Mouse (Mus musculus) frontal cortex, postnatal 10 days (tissue): ENCODE data around the gene Poc1a.

Source experiments
- DNase-seq, 2 experiments: peaks; one replicate each; pipeline ENCODE4 v3.0.0; 2022; ENCODE audit warnings: low spot score in 2 of 2, mixed read lengths in 1 of 2

Poc1a gene

DNA sequence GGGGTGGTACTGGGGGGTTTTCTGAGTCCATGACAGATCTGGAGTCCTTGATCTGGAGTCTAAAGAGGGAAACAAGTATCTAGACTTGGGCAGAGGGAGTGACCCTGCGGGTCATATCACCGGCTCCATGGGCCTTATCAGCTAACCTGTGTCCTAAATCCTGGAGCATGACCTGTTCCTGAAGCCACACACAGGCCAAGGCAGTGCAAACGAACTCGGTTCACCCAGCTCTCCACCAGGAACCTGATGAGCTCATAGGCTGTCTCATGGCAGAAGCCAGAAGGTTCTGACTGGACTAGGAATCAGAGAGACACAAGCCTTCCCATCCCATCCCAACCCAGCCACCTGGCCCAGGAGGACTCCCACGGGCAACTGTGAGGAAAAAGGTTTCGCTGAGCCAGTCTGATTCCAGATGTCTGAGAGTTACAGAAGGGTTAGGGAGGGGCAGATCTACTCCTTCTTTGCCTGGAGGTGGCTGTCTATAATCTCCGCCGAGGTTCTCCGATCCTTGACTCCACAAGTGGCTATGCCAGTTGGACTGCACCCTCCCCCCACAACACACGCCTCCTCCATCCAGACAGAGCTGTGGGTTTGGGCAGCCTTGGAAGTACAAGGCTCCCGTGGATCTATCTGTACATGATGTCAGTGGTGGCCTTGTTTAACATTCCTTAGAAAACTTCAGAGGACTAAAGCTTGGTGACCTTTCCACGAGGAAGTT, 15.3 kb upstream of the Poc1a start:
- DNase-seq: no peak

DNA sequence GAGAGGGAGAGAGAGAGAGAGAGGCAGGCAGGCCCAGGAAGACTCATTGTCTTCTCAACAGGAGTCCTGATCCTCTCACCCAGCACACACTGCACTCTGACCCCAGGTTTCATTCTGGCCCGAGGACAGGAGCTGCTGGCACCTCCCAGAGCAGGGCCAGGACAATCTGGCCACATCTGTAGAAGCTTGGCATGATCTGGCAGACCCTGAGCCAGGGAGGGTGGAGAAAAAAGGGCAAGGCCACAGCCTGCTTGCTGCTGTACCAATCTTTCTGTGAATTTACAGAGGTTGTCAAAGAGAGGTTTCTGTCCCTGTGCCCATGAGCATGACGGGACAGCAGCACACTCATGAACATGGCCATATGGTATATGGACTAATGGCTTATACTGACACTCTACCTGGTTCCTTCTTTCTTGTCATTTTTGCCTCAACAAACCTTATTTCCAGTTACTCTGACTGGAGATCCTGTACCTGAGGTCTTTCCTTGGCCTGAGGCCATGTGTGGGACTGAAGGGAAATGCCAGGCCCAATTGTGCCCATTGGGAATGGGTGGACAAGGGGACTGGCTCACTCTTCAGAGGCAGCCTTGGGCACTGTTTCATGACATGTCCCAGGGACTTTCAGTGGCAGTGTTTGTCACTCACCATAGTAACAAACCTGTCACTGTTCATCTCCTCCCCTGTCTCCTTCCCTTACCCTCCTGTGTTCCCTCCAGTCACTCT, 13.8 kb upstream of the Poc1a start:
- DNase-seq: no peak

DNA sequence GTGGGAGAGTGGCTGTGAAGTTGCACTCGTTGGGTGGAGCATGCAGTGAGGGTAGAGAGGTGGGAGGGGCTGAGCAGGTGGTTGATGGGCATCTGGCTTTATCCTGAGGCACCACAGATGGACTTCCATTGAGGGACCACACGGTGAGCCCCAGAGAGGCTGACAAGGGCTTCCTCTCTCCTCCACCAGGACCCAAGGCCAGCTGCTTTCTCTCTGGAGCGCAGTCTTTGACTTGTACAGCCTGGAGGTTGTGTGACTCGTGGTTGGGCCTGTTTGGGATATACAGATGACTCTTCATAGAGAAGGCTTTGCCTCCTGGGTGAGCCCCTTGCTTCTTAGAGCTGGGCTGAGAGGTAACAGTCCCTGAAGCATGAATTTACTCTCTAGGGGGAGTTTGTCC, 12.4 kb upstream of the Poc1a start:
- DNase-seq: no peak

DNA sequence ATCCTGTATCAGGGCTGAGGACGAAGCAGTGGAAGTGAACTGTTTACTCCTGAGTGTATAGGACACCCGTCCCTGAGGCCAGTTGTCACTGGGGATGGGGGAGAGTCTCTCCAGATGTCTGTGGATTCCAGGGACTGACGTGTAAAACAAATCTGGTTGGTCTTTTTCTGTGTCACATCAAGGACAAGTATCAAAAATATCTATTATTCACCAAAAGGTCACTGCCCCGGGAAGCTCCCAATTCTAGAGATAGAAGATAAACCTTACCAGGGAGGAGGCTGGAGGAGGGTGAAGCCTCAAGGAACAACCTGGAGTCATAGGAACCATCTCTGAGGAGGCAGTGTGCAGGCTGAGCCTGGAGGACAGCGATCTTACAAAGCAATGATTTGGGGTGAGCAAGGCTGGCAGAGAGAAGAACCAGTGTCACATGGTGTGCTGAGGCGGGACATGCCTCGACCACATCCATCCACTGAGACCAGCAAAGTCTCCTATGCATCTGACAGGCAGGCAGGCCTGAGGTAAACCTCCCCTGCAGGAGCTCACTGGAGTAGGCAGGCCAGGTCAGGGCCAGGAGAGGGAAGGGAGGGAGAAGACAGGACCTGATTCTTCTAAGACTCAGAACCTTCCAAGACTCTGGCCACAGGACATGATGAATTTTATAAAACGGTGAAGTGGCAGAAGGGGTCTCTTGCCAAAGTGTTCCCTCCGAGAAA, 11.6 kb upstream of the Poc1a start:
- DNase-seq: no peak

DNA sequence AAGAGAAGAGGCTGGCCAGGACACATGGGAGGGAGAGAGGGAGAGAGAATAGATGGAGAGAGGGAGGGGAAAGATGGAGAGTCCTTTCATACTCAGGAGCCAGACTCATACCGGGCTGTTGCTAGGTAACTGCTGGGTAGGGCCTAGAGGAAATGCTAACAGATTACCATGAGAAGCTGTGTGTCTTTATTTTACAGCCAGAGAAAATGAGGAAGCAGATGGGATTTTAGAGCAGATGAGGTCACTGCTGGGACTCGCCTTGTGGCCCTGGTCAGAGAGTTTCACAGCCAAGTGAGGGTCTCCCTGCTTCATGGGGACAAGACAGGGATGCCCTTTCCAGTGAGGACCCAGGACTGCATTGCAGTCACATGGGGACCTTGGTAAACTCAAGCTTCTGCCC, 11.0 kb upstream of the Poc1a start:
- no peak for DNase-seq

DNA sequence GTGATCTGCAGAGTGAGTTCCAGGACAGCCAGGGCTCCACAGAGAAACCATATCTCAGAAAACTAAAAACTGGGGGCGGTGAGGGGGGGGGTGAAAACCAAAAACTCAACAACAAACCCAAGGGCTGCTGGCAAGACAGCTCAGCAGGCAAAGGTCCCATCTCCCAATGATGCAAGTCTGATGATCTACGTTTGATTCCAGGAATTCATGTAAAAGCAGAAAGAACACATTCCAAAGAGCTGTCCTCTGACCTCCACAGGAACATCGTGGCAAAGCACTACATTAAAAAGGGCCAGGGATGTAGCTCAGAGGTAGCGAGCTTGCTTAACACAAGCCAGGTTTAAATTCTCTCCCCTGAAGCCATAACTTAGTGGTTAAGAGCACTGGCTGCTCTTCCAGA, 10.2 kb upstream of the Poc1a start:
- DNase-seq: no peak

DNA sequence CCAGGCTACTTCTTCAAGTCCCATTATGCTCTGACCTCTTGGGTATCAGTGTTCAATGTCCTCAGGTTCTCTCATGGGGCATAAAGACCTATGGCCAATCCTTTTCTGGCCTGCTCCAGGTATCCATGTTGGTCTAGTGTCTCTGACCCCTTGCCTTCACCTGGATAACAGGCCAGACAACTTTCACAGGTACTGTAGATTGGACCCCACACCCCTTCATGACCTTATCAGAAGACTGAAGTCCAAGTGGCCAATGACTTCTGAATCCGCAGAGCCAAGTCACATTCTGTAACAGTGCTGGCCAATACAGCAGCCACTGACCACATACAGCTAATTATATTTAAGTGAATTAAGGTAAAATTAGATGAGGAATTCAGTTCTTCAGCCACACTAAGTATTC, 8.6 kb upstream of the Poc1a start:
- no peak for DNase-seq

DNA sequence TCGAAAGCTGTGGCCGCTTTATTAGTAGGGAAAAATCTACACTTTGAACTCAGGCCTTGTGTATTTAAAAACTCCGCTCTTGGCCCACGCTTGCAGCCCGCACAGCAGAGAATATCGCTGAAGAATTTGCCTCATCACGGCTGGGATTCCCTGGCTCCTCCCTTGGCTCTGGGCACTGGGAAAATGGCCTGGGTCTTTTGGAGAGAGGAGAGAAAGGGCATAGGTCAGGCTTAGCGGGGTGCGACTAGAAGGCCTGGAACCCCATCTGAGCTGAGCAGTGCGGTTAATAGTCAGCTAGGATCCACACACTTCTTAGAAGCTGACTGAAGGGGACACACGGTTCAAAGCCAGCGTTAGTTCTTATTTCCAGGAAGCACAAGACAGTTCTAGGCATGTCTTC, 7.6 kb upstream of the Poc1a start:
- DNase-seq: no peak

DNA sequence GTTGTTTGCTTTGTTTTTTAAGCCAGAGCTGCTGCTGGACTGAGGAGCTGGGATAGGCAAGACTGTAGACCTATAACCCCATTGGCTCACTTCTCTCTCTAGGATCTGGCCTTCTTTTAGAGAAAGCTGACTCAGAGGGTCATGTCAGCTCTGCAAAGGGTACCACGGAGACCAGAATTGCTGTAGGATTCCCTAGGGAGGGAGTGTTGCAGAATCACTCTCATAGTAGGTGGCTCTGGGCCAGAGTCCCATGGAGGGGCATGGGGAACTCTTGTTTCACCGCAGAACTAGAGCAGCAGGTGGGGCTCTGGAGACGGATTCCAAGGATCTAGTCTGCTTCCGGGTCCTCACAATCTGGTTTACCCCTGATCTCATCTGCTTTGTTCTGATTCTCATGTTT, 7.1 kb upstream of the Poc1a start:
- no peak for DNase-seq

DNA sequence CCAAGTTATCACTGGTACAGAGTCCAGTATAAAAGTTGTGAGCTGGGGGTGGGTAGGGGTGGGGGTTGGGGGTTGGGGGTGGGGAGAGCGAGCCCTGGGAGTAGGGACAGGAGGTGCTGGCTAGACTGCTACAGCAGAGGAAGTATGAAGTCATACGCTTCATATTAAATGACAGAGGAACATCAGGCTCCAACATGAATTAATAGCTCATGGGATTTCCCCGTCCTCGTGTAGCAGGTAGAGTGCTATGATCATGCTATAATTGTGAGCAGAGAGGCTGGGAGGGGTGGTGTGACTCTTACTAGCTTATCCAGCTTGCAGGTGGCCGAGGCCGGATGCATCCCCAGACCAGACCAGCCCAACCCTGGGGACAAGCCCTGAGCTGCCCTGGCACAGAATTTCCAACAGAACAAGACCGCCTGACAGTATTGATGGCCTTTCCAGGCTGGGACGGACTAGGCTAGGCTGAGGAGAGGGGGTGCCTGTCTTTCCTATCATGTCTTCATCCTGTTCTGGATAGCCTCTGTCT, 6.1 kb upstream of the Poc1a start:
- DNase-seq: no peak

DNA sequence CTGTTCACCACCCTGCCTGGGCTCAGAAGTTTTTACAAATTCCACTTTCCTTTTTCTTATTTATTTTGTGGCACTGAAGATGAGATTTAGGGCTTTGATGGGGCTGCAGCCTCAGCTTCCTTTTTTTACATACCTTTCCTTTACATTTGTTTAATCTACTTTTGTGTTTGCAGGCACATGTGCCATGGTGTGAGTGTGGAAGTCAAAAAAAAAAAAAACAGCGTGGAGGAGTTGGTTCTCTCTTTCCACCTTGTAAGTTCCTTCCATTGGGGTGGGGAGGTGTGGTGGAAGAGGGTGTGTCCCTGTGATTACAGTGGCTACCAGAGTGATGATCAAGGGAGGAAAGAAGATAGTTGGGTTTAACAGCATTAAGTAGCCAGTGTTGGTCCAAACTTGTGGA, 5.1 kb upstream of the Poc1a start:
- no peak for DNase-seq

DNA sequence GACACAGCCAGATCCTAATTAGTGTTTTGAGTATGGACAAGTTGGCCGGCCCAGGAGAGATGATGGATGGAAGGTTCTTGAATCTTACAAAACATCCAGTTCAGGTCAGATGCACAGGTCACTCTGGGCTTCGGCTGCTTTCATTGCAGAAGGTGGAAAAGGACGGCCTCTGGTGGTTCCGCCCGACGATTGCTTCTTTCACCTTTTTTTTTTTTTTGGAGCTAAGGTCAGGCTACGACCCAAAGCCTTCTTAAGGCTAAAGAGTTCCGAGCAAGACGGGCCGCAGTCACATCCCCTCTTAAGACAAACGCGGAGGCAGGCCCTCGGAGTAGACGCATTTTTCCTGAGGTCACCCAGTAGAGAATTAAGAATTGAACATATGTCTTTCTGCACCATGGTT, 475 bp upstream of the Poc1a start:
- peak in 1 of 2 experiments; percentile 43 for DNase-seq

DNA sequence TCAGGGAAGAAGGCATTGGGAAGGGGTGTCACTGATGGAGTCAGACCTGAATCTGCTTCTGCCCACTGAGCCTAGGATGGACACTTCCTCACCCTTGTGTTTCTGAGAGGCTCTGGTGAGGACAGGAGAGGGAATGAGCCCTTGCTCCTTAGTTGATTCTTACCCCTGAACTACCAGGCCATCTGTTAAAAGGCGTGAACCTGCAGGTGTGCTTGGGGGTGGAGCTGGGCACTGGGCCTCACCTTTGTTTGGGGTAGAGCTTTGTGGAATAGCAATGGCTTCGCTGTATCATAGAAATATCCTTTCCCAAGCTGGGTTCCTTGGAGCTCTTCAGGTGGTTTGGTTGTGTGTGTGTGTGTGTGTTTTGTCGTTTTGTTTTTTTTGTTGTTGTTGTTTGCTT, 1.2 kb downstream of the Poc1a start:
- no peak for DNase-seq

DNA sequence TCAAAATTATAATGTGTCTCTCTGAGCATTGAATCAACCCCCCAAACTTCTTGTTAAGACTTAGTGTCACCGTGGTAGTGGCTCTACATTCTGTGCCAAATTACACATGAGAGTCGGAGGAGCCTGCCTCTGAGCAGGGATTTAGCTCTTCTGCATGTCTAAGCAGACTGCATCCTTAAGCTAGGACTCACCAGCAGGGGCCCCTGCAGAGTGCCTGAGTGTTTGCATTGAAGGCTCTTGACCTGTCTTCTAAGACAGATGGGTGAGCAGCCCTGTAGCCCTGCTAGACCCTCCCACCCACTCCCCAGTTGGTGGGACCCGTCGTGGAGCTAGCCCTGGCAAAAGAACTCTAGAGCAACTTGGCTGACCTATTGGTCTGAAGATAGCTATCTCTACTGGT, 6.3 kb downstream of the Poc1a start:
- no peak for DNase-seq

DNA sequence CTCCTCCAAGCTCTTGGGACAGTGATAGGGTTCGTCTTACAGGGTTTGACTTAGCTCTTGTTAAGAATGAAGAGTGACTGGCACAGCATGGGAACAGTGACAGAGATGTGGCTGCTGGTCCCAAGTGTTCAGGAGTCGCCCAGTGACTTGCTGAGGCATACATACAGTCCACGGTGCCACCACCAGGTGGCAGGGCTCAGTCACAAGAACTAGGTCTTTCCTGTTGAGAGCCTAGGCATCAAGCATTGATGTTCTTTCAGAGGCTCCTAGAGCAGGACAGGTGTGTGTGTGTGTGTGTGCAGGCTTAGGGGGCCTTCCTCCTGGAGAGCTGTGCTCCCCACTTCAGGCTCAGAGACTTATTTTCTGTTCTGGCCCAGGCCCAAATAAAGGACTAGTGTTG, 8.0 kb downstream of the Poc1a start:
- peak; percentile 76 to 81 for DNase-seq

DNA sequence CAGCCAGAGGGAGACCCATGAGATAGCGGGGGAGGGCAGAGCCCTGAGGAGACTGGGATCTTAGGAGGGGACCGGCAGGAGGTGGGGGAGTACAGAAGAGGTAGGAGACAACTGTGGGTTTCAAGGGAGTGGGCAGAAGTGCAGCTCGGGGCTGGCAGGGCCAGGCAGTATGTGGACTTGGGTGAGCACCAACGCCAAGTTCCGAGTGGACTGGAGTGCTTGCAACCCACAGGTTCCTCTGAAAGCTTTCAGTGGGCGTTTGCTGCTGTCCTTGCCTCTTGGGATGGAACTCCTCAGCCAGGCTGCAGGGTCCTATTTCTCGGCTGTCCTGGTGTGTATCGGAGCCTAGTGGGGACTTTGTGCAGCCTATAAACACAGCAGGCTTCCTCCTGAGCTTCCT, 9.0 kb downstream of the Poc1a start:
- no peak for DNase-seq

DNA sequence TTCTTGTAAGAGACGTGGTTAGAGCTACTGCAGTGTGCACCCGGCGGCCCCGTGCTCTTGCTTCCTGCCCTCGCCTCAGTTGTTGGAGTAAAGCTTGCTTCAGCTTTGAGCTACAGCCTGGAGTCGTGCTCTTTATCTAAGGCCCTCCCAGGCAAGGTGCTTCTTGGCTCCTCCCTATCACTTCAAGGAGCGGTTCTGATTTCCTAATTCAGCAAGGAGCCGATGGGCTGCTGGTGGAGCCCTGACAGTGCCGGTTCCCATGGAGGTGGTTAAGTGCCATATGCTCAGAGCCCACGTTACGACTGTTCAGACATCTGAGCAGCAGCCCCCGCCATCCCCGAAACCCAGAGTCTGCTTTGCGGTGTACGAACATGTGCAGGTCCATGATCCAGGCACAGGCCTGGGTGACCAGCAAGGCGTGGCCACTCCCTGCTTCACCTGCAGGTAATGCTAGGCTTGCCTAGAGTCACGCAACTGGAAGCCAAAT, 9.8 kb downstream of the Poc1a start:
- peak; percentile 38 to 61 for DNase-seq

DNA sequence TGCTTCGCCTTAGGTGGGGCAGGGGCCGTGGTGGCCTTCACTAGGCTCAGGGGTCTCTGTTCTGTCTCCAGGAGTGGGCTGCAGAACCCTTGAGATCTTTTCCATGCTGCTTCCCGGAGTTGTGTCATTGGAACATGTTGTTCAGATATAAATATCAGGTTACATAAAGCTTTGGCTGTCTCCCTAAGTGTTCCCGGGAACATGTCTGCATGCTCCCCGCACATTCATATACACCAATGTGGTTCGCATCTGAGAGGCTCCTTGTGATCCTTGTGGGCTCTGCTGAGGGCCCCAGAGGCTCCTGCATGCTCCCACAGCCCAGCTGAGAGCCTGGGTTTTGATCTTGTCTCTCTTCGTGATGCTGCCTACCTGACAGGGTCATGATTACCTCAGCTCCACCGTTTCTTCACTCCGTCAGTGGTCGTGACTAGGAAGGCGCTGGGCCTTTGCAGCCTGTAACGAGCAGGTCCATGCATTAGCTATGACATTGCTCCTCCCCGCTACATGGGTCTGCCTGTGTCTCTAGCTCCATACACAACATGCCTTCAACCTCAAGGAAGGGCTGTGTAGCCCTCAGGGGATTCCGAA, 12.8 kb downstream of the Poc1a start:
- no peak for DNase-seq

DNA sequence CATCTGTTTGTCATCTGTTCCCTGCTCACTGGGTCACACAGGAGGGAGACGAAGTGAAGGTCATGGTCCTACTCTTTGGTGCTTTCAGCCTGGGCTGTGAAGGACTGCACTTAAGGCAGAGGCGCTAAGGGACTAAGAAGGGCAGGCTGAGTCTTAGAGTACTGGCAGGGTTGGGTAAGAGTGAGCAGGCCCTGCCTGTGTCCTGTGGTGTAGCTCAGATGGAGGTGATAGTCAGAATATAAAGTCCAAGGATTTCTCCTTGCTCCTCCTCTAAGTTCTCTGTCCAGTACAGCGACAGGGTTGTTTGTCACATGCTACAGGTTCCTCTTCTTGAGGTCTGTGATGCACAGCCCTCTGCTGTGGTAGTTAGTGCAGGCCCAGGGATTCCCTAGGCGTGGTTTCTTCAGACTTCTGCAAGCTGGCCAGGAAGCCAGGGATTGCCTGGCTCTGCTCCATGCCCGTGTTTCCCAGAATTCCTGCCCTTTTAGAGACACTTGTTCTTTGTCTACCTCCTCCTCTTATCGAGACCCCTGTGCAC, 15.8 kb downstream of the Poc1a start:
- DNase-seq: no peak

DNA sequence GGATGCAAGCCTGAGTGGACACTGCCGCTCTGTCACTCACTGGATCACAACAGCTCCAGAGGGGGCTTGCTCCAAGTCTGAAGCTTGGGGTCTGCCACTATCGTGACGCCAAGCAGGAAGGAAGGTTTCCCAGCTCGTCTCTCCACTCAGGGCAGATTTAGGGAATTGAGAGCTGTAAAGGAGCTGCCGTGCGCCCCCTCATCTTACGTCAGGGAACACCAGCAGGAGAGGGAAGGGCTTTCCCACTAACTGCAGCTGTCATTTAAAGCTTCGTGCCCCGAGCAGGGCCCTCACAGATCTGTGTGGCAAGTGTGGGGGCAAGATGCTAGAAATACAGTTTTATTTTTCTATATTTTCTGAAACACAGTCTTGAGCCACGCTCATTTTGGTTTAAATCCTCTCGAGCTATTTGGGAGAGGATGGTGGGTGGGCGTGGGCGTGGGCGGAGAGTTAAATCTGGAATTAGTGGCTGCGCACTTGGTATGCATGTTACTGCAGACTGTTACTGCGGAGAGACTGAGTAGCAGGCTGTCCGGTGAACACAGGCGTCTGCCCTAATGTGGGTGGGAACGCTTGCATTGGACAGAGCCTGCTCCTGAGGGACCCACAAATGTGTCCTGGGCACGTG, 19.4 kb downstream of the Poc1a start:
- DNase-seq: peak; percentile 68 to 85

DNA sequence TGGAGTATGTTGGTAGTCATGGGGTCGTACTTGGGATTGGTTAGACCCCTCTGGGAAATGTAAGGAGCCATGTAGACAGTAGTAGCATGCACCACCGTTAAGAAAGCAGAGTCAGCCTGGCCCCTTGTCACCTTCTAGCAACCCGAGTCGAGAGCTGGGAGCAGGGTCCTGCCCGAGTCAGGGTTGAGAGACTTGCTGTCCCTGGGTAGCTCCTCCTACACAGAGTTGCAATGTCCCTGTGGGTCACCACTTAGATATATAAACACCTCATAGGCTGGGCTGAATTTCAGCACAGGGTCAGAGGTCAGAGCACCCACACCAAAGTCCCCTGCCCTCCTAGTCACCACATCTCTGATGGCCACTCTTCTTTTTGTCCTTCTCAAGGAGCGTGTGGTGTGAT, 20.1 kb downstream of the Poc1a start:
- DNase-seq: no peak
